9 mouse cellular contexts compared by ENCODE assay signal in the genomic region with DNA sequence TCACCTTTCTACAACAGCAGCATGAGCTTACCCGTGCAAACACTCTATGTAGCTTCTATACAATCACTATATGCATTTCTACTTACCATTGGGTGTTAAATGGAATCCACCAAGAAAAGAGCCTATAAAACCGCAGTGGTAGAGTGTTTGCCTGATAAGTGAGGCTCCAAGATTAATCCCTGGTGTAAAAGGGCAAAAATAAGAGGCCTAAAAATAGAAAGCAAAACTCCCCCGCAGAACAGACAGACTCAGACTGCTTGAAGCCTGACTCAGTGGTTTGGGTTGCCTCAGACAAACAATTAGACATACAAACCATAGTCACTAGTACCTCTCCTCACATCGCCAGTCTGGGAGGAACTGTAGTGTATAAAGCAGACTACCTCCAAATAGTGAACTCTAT. TPM values are rescaled to one million over a fixed set of nuclear protein-coding genes. Genes with fewer than 3 reads are reported as not detected.
DNase-seq lines count a peak whose midpoint lies in the region; ATAC-seq and TF ChIP-seq lines count a peak whose summit lies in the region.
"Had no signal": no experiment of that assay in that cellular context is flagged by ENCODE, and none has a peak within 500 bp of the region (broad histone marks: within the 10 kb centered on the region; RNA-seq: fewer than 3 reads in every experiment).

A gene (minus strand): TSS at position 112 of the 400 bp plus-strand sequence.

- H3K27ac ChIP-seq in cerebellum, adult 2 months (ENCODE audit: insufficient read depth, low read length) = no peak within 1 kb of the TSS
- H3K27ac ChIP-seq in forebrain, embryonic 14.5 days (ENCODE audit: low read depth, low read length) = no peak within 1 kb of the TSS
- H3K27ac ChIP-seq in limb, embryonic 14.5 days (replicated peaks; ENCODE audit: low read depth, low read length) = no peak within 1 kb of the TSS

- H3K4me1 ChIP-seq in cerebellum, adult 2 months (ENCODE audit: control insufficient read depth, insufficient read depth, low read length) = no peaks in the 10 kb centered on the region
- H3K4me1 ChIP-seq in forebrain, embryonic 14.5 days (ENCODE audit: control insufficient read depth, insufficient read depth, low read length) = peaks cover 3% of the 10 kb centered on the region; the same call in 1 of the 2 replicates
- H3K4me1 ChIP-seq in limb, embryonic 14.5 days (ENCODE audit: control insufficient read depth, insufficient read depth, low read length) = peaks cover 2% of the 10 kb centered on the region

- H3K9me3 ChIP-seq in forebrain, embryonic 14.5 days (replicated peaks; ENCODE audit: control insufficient read depth, low read length) = no peaks in the 10 kb centered on the region
- no peaks in the 10 kb centered on the region for H3K9me3 ChIP-seq in limb, embryonic 14.5 days (ENCODE audit: control insufficient read depth, low read length)

- no peak for TF ChIP-seq CTCF in cerebellum, adult 2 months (IDR thresholded peaks at IDR 0.05; ENCODE audit: borderline replicate concordance, insufficient read depth, low read depth, low read length)

- no peak for ATAC-seq in forebrain, embryonic 14.5 days
- ATAC-seq in limb, embryonic 14.5 days (ENCODE audit: low FRiP score, low read depth) = no peak

- H3K27me3 ChIP-seq in cerebellum, adult 2 months (ENCODE audit: control insufficient read depth, insufficient read depth, low read length) = no peaks in the 10 kb centered on the region
- H3K27me3 ChIP-seq in forebrain, embryonic 14.5 days (replicated peaks; ENCODE audit: control insufficient read depth, insufficient read depth, low read length) = no peaks in the 10 kb centered on the region
- H3K27me3 ChIP-seq in limb, embryonic 14.5 days (ENCODE audit: control insufficient read depth, insufficient read depth, low read length) = no peaks in the 10 kb centered on the region

- no peak for DNase-seq in cerebellum, adult 2 months
- DNase-seq in cerebellum, adult 9-10 months = no peak
- DNase-seq in 3T3-L1 (ENCODE audit: low read depth, low spot score) = peak; percentile 46
- no peak for DNase-seq in forebrain, embryonic 14.5 days (ENCODE audit: low spot score)
- no peak for DNase-seq in limb, embryonic 14.5 days (ENCODE audit: low spot score)
- DNase-seq in T-cell, adult 2 months (ENCODE audit: low spot score) = no peak
- no peak for DNase-seq in layer of hippocampus, adult 18-20 months (ENCODE audit: low spot score in 2 of 2)
- no peak for DNase-seq in layer of hippocampus, adult 9-10 months (ENCODE audit: low spot score)
- DNase-seq: adrenal gland, postnatal 14 days had no signal

- H3K9ac ChIP-seq in forebrain, embryonic 14.5 days (ENCODE audit: low read length) = no peak within 1 kb of the TSS
- H3K9ac ChIP-seq in limb, embryonic 14.5 days (ENCODE audit: low read depth, low read length, severe bottlenecking) = no peak within 1 kb of the TSS

- no peak within 1 kb of the TSS for H3K4me2 ChIP-seq in forebrain, embryonic 14.5 days (ENCODE audit: low read length)
- no peak within 1 kb of the TSS for H3K4me2 ChIP-seq in limb, embryonic 14.5 days (replicated peaks; ENCODE audit: low read depth, low read length, severe bottlenecking)

- no peak within 1 kb of the TSS for H3K4me3 ChIP-seq in cerebellum, adult 2 months (replicated peaks; ENCODE audit: insufficient read depth, low read depth, low read length)
- H3K4me3 ChIP-seq in forebrain, embryonic 14.5 days (ENCODE audit: low read depth, low read length) = no peak within 1 kb of the TSS
- H3K4me3 ChIP-seq in limb, embryonic 14.5 days (replicated peaks; ENCODE audit: low read length) = no peak within 1 kb of the TSS

- WGBS in cerebellum, adult 2 months = 77% methylated on average over 4 of the region's 4 CpGs
- WGBS in forebrain, embryonic 14.5 days = 81% methylated on average over 4 of the region's 4 CpGs
- 71% methylated on average over 4 of the region's 4 CpGs for WGBS in limb, embryonic 14.5 days

- TF ChIP-seq POLR2A in cerebellum, adult 2 months (IDR thresholded peaks at IDR 0.05; ENCODE audit: borderline replicate concordance, insufficient read depth, low read length) = no peak
- TF ChIP-seq POLR2A in limb, embryonic 14.5 days (IDR thresholded peaks at IDR 0.05; ENCODE audit: borderline replicate concordance, extremely low read depth, insufficient read depth, insufficient read length) = no peak

- H3K36me3 ChIP-seq in forebrain, embryonic 14.5 days (ENCODE audit: control insufficient read depth, insufficient read depth, low read length) = no peaks in the 10 kb centered on the region
- no peaks in the 10 kb centered on the region for H3K36me3 ChIP-seq in limb, embryonic 14.5 days (ENCODE audit: control insufficient read depth, insufficient read depth, low read length)

RNA-seq across cellular contexts. Expression of the gene that starts here (rescaled TPM):
- polyA plus RNA-seq in cerebellum, adult 2 months (2012; rRNA removed) = 19.6 and 20.4 TPM in 2 replicates
- 18.5 and 26.8 TPM in 2 replicates for polyA plus RNA-seq in forebrain, embryonic 14.5 days (2014; fragmentation: Nextera tagmentation; extraction: Ambion mirVana)
- 10.9 and 17.2 TPM in 2 replicates for polyA plus RNA-seq in limb, embryonic 14.5 days (2012; rRNA removed)
- 18.7 and 19.4 TPM in 2 replicates for polyA plus RNA-seq in limb, embryonic 14.5 days (2014; fragmentation: Nextera tagmentation; extraction: Ambion mirVana)
- total RNA-seq in layer of hippocampus, adult 18-20 months (2021) = 1 to 10 TPM; 6.0 to 8.6 TPM
